Mouse (Mus musculus) left cerebral cortex, adult 18-20 months (tissue): ENCODE data around the gene Vps37c. TPM values are rescaled to one million over a fixed set of nuclear protein-coding genes. Genes with fewer than 3 reads are reported as not detected.
A peak's percentile ranks its signal among the peaks of the same experiment; 100 is the strongest.

Experiments used
- DNase-seq, 2 experiments: peaks; one replicate each; pipeline ENCODE4 v3.0.0; 2021 to 2022; ENCODE audit warnings: low spot score in 2 of 2, mixed read lengths in 1 of 2
- total RNA-seq, 2 experiments: library from RNA; stranded (reverse); gene quantifications; 2 replicates each; pipeline ENCODE4 v1.2.3; 2021

Vps37c gene
- total RNA-seq, 2 experiments from 2014 or later, result 21.7 to 25.8 TPM

DNA sequence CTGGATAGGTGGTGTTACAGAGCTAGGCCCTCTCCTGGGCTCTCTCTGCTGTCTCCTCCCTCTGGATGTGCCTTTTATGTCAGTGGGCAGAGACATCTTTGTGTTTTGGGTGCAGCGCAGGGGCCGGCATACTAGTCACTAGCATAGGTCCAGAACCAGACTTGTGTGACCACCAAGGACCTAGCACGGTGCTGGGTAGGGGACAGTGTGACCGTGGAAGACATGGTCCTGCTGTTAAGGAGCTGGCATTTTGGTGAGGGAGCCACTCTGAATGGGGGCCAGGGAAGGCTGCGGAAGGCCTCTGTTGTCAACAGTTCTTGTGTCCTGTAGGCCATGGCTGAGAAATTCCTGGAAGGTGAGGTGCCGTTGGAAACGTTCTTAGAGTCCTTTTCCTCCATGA lies 23.7 kb downstream of the Vps37c start:
- no peak for DNase-seq

DNA sequence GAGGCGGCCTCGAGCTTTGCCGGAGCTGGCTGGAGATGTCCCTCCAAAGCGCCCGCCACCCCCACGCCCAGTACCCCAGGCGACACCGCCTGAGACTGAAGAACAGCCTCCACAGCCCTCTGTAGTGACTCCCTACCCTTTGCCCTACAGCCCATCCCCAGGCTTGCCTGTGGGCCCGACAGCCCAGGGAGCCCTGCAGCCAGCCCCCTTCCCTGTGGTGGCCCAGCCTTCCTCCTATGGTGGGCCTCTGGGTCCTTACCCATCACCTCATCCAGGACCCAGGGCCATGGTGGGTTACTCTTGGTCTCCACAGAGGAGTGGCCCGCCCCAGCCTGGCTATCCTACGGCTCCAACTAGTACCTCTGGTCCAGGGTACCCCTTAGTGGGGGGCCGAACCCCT lies 24.1 kb downstream of the Vps37c start:
- no peak for DNase-seq

DNA sequence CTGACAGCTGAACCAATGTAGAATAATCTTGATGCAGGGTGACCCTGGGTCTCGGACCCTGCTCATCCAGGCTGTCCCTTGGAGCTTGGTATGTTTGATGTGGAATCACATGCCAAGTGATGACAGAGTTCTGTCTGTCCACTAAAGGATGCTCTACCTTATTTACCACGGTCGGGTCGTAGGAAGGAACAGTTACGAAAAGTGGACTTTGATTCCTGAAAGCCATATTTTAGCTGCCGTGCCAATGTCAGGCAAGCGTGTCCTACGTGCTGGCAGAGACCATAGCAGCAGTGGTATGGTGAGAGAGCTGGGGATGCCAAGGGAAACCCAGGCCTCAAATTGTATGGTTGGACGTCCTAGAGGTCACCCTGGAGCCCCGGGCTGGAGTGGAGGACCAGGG lies 25.0 kb downstream of the Vps37c start:
- DNase-seq, result no peak

DNA sequence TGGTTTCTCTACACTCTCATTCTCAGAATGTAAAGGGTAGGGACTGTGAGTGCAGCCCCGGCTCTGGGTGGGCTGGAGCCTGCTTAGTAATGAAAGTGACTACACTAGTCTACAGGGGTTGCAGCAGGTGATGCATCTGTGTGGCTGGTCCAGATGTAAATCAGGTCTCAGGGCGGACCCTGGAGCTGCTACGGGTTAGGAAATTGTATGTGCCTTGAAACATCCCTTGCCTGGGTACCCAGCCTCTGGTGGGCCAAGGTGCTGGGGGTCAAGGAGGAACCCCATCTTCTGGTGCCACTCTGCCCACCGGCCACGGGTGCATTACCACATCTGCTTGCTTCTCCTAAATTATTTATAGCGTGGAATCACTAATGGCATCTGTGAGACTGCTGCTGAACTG lies 25.6 kb downstream of the Vps37c start:
- no peak for DNase-seq

- DNase-seq, result peak; percentile 88 to 90
These were observed 26.3 kb downstream of the Vps37c start for GRCm38 (mm10) chr19:10714682-10715475.

- DNase-seq, result no peak
These were observed 26.9 kb downstream of the Vps37c start for GRCm38 (mm10) chr19:10715476-10715875.

GRCm38 (mm10) chr19:10718251-10718775 lies 29.8 kb downstream of the Vps37c start:
- DNase-seq, result no peak

- DNase-seq, result no peak
These were observed 31.2 kb downstream of the Vps37c start for GRCm38 (mm10) chr19:10719751-10720150.

- DNase-seq, result no peak
These were observed 32.0 kb downstream of the Vps37c start for GRCm38 (mm10) chr19:10720524-10720923.

DNA sequence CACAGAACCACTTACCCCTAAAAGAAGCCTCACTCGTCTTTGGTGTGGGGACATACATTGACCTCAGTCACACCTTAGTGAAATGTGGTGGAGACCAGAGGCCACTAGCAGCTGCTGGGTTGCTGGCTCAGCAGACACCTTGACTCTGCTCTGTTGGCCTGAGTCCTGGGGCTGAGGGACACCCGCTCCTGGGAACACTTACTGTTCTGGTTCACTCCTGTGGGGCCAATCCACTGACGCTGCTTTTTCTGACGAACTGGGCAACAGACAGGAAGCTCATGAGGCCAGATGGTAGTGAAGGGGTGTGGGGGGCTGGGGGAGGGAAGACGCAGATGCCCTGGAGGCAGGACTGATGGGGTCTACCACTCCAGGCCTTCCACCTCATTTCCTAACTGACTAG lies 32.5 kb downstream of the Vps37c start:
- DNase-seq, result no peak

DNA sequence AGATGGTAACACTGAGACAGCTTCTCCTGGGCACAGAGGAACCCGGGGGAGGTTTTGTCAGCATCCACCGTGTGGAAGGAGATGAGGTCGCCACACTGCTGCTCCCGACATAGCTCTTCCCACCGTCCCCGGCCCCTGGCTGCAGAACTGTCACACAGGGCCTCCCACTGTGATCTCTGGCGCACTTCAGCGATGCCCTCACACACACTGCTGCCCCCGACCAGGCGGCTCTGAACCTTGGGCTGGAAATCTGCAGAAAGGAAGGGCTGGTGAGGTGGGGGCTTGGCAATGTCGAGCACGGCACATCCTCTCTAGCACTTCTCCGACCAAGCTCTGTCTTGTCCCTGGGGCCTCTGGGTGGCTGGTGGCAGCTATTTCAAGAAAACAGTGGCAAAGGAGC lies 34.5 kb downstream of the Vps37c start:
- no peak for DNase-seq

DNA sequence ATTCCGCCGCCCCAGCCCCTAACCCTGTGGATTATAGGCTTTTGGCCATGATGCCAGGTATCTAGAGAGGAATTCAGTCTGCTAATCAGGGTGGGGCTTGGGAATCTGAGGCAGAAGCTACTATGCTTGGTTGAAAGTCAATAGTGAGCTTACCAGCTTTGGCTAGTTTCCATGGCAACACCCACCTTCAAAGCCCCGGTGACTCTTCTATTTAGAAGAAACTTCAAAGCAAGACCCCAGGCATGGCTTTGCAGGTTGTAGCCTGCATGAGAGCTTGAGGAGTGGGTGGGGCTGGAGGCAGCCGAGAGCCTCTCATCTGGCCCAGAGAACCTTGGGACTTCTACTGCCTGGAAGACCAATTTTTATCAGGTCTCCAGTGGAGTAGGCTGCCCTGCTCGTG lies 35.1 kb downstream of the Vps37c start:
- no peak for DNase-seq

DNA sequence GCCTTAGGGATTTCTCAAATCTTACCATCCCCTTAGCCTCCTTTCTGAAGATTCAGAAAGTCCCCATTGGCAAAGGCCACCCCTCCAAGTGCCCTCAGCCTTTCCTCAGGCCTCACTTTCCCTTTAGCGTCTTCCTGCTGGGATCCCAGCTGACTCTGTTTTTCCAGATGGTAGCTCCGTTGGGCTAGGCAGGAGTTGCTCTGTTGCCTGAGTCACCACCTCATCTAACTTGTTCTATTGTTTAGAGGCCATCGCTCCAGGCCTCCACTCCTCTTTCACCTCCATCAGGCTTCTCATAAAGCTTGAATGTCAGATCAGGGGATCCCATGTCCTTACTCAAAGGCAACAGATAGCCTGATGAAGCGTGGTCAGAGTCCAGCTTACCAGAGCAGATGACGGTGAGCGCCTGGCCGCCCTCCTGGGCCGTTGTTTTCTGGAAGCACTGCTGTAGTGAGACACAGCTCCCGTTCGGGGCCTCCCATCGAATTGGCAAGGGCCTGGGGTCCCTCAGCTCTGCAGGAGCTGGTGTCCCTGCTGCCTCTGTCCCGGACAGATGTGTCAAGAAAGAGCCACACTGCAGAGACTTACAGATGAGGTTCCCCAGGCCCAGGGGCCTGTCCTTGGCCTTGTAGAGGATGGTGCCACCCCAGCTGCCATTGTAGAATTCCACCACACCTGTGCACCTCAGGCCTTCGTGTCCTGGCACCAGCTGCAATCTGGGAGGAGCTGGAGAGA lies 36.3 kb downstream of the Vps37c start:
- DNase-seq, result no peak

DNA sequence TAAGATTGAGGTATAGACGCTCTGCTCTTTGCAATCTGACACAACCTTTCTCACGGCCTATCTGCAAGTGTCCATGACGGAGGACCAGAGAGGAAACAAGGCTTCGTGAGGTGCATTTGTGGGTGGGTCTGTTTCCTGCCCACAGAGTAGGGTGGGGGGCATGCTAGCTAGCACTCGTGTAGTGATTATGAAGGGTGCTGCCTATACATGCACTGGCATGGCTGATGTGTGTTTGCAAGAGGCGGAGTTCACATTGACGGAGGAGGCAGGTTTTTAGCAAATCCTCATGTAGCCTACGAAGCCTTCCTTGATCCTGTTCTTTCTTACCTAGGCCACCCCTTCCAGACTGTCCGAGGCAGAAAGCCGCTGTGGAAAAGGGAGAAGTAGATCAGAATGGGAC lies 41.4 kb downstream of the Vps37c start:
- DNase-seq, result no peak

GRCm38 (mm10) chr19:10730469-10730868 lies 41.9 kb downstream of the Vps37c start:
- no peak for DNase-seq

GRCm38 (mm10) chr19:10731975-10732374 lies 43.4 kb downstream of the Vps37c start:
- no peak for DNase-seq

DNA sequence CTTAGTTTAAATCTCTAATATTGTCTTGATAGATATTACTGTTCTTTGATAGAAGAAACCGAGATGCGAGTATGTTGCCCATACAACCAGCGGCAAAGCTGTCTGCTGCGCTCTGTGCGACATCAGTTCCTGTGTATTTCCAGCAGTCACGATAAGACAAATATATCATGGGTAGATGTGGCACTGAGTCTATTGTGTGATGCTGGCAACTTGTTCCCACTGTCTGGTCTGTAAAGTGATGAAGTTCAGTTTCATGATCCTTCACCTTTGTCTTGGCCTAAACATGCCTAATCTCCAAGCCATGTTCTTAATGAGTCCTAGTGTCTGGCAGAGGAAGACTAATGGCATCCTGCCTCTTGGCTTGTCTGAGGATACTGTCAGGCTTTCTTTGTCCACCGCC lies 44.2 kb downstream of the Vps37c start:
- DNase-seq, result no peak

DNA sequence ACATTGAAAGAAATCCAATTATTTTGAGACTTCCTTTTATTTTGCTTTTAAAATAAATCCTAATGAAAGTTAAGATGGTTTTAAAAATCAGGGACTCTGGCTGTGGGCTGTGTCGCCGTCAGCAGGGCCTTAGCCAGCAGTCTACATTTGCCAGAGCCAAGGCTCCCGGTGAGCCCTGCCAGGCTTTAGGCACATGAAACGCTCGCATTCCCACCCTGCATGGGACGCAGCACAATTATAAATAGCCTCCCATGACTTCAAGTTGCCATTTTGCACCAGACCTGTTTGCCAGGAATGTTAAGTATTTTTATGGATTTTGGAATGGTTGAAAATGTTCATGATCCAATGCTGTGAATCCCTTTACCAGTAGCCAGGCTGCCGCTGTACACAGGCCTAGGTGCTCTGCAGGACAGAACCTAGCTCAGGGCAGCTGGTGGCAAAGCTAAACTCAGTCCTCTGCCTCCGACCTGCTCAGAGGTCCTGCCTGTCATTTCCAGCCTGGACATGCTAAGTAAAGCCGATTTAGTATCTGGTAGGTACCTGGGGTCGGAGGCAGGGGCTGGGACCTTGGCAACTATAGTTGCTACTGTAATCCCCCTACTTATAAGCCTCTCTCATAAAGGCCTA lies 45.1 kb downstream of the Vps37c start:
- no peak for DNase-seq

GRCm38 (mm10) chr19:10734554-10734953 lies 46.0 kb downstream of the Vps37c start:
- no peak for DNase-seq

DNA sequence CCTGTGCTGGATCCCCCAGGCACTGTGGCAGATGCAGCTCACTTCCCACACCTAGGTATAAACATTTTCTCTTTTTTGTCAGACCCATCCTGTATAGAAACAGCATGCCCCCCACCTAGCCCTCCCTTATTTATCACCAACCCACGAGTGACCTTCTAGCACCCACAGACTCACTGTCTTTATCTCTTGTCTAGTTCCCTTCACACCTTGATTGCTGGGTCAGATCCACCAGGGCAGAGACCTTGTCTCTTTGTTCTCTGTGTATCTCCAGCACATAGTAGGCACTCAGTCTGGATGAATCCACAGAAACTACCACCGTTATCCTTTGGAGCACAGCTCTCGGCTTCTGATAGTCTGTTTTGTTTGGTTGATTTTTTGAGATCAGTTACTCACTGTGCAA lies 46.5 kb downstream of the Vps37c start:
- DNase-seq, result no peak

DNA sequence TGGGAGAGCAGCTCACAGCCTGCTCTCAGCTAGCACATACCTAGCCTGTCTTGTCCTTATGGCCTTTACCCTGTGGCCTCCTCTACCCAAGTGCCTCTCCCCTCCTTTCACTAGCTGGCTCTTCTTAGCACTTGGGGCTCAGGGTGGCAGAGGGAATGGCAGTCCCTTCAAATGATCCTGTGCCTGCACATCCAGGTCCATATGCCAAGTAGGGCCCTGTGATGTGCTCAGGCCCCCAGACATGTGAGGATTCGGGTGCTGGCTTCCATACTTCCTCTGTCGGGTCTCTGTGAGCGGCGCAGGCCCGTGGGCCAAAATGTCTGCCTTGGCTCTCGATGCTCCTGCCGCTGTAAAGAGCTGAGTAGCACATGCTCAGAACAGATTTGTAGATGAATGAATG lies 47.3 kb downstream of the Vps37c start:
- DNase-seq, result no peak

DNA sequence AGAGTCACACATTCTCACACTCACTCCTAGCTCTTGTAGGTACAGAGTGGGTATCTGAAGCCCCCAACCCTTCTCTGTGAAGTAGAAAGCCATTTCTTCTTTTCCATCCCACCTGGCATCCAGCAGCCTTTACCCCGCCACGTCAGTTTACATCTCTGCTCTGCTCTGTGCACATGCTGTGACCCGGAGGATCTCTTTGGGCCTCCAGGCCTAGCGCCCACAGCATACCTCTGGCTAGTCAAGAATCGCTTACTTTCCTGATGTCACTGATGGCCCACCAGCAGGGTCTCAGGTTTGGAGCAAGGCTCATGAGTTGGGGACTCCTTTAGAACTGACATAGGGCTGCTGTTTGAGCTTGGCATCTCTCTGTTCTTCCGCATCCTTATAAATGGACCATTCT lies 49.5 kb downstream of the Vps37c start:
- no peak for DNase-seq
